Mouse (Mus musculus): ENCODE results near the gene Fmc1. TPM values are rescaled to one million over a fixed set of nuclear protein-coding genes. Genes with fewer than 3 reads are reported as not detected.

The Fmc1 gene
- polyA plus RNA-seq, 1 experiment from 2014 or later, result 131 TPM

Other genes starting within 250 kb of the Fmc1 start
- gene Zc3hav1l, start 234.2 kb upstream of the Fmc1 start, polyA plus RNA-seq (2016; fragmentation: Nextera tagmentation; extraction: Ambion mirVana), result 13.0 and 15.2 TPM in 2 replicates
- gene Zc3hav1, start 178.9 kb upstream of the Fmc1 start, polyA plus RNA-seq (2016; fragmentation: Nextera tagmentation; extraction: Ambion mirVana), result 2.2 and 2.4 TPM in 2 replicates
- 14.3 and 14.6 TPM in 2 replicates for gene Ttc26, start 152.0 kb upstream of the Fmc1 start, polyA plus RNA-seq (2016; fragmentation: Nextera tagmentation; extraction: Ambion mirVana)
- 15.4 and 16.6 TPM in 2 replicates for gene Ubn2, start 99.6 kb upstream of the Fmc1 start, polyA plus RNA-seq (2016; fragmentation: Nextera tagmentation; extraction: Ambion mirVana)
- gene Luc7l2, start 17.8 kb downstream of the Fmc1 start, polyA plus RNA-seq (2016; fragmentation: Nextera tagmentation; extraction: Ambion mirVana), result 32.7 and 36.5 TPM in 2 replicates
- gene Klrg2, start 103.7 kb downstream of the Fmc1 start, polyA plus RNA-seq (2016; fragmentation: Nextera tagmentation; extraction: Ambion mirVana), result 0.05 and 0.14 TPM in 2 replicates
- 1.1 and 1.7 TPM in 2 replicates for gene Clec2l, start 129.6 kb downstream of the Fmc1 start, polyA plus RNA-seq (2016; fragmentation: Nextera tagmentation; extraction: Ambion mirVana)

Measured in hindbrain, embryonic 10.5 days (tissue).